Mouse (Mus musculus) adrenal gland, postnatal 36 days (tissue): Measurements from ENCODE around the gene Mmp20. TPM values are rescaled to one million over a fixed set of nuclear protein-coding genes. Genes with fewer than 3 reads are reported as not detected.

Experiments
- DNase-seq, 2 experiments: peaks; one replicate each; pipeline ENCODE4 v3.0.0; 2021; ENCODE audit warnings: mixed read lengths in 1 of 2
- total RNA-seq, 2 experiments: library from RNA; stranded (reverse); gene quantifications; 2 replicates each; pipeline ENCODE4 v1.2.3; 2021

Mmp20 gene
- total RNA-seq, 2 experiments from 2014 or later: not detected

- DNase-seq: no peak
Measured at GRCm38 (mm10) chr9:7691790-7692189, 63.8 kb downstream of the Mmp20 start, which contains the start of gene Mmp7. TSS of gene Mmp7 (plus strand) at chr9:7692090.

GRCm38 (mm10) chr9:7693961-7694360 is 65.9 kb downstream of the Mmp20 start:
- no peak for DNase-seq

- no peak for DNase-seq
Measured at GRCm38 (mm10) chr9:7695646-7696045, 67.6 kb downstream of the Mmp20 start.

GRCm38 (mm10) chr9:7708698-7709097 is 80.7 kb downstream of the Mmp20 start:
- no peak for DNase-seq

GRCm38 (mm10) chr9:7711196-7711595 is 83.2 kb downstream of the Mmp20 start:
- DNase-seq: no peak

GRCm38 (mm10) chr9:7714062-7714907 is 86.3 kb downstream of the Mmp20 start:
- peak in 1 of 2 experiments; percentile 50 for DNase-seq

GRCm38 (mm10) chr9:7714908-7715175 is 86.8 kb downstream of the Mmp20 start:
- DNase-seq: no peak

- DNase-seq: no peak
Measured at GRCm38 (mm10) chr9:7721543-7721942, 93.5 kb downstream of the Mmp20 start.

Other genes starting within 250 kb of the Mmp20 start
- not detected for gene Mmp1b, start 240.2 kb upstream of the Mmp20 start, total RNA-seq
- gene Mmp3, start 182.4 kb upstream of the Mmp20 start, total RNA-seq: under 1 TPM in 1 of 2 experiments, not detected in 1; 0.23 TPM
- gene Mmp10, start 125.9 kb upstream of the Mmp20 start, total RNA-seq: not detected
- under 1 TPM; 0.17 to 0.20 TPM for gene Mmp8, start 69.8 kb upstream of the Mmp20 start, total RNA-seq
- 1 to 10 TPM in 1 of 2 experiments, under 1 TPM in 1; 0.73 to 7.5 TPM for gene Mmp27, start 56.8 kb upstream of the Mmp20 start, total RNA-seq
- not detected for gene Mmp7, start 63.9 kb downstream of the Mmp20 start, total RNA-seq
- 100 to 1,000 TPM; 201 to 219 TPM for gene Tmem123, start 135.8 kb downstream of the Mmp20 start, total RNA-seq
- 10 to 100 TPM; 48.7 to 59.8 TPM for gene Birc2, start 208.8 kb downstream of the Mmp20 start, total RNA-seq
- 10 to 100 TPM; 19.7 to 30.9 TPM for gene Birc3, start 245.0 kb downstream of the Mmp20 start, total RNA-seq